In genomic region chr15:6231308-6232103, GRCm38 (mm10) we compare ENCODE assay signal across 9 mouse cellular contexts.
A peak's percentile ranks its signal among the peaks of the same experiment; 100 is the strongest.
DNase-seq lines count a peak whose midpoint lies in the region; ATAC-seq and TF ChIP-seq lines count a peak whose summit lies in the region.
"Had no signal": no experiment of that assay in that cellular context is flagged by ENCODE, and none has a peak within 500 bp of the region (broad histone marks: within the 10 kb centered on the region; RNA-seq: fewer than 3 reads in every experiment).

No protein-coding gene starts in this region.

- no peaks in the 10 kb centered on the region for H3K27me3 ChIP-seq in kidney, adult 2 months (replicated peaks; ENCODE audit: control insufficient read depth, insufficient read depth, low read length)
- H3K27me3 ChIP-seq in kidney, embryonic 14.5 days (ENCODE audit: control insufficient read depth, insufficient read depth, low read length) = no peaks in the 10 kb centered on the region
- H3K27me3 ChIP-seq in stomach, embryonic 16.5 days (ENCODE audit: control insufficient read depth, insufficient read depth, low read length) = no peaks in the 10 kb centered on the region
- H3K27me3 ChIP-seq in stomach, postnatal 0 days (ENCODE audit: control insufficient read depth, insufficient read depth, low read length) = no peaks in the 10 kb centered on the region
- no peaks in the 10 kb centered on the region for H3K27me3 ChIP-seq in heart, embryonic 15.5 days
- no peaks in the 10 kb centered on the region for H3K27me3 ChIP-seq in embryonic facial prominence, embryonic 10.5 days (replicated peaks; ENCODE audit: low read depth, poor library complexity, severe bottlenecking)
- H3K27me3 ChIP-seq: liver, embryonic 13.5 days had no signal

- TF ChIP-seq POLR2A in kidney, adult 2 months (IDR thresholded peaks at IDR 0.05; ENCODE audit: low read depth, low read length) = no peak

- no peak overlapping the region for H3K4me2 ChIP-seq in kidney, embryonic 14.5 days (replicated peaks; ENCODE audit: low read depth, low read length)
- H3K4me2 ChIP-seq in stomach, embryonic 16.5 days (ENCODE audit: low read depth, low read length) = no peak overlapping the region
- no peak overlapping the region for H3K4me2 ChIP-seq in stomach, postnatal 0 days (replicated peaks; ENCODE audit: low read depth)
- peak overlapping the region; percentile 18; the same call in 1 of the 2 replicates for H3K4me2 ChIP-seq in heart, embryonic 15.5 days
- H3K4me2 ChIP-seq: liver, embryonic 13.5 days had no signal

- TF ChIP-seq CTCF in kidney, adult 2 months (conservative IDR thresholded peaks at IDR 0.05; ENCODE audit: insufficient read depth, insufficient read length, low read depth, low read length) = no peak
- TF ChIP-seq CTCF in stomach, postnatal 0 days (IDR thresholded peaks at IDR 0.05; ENCODE audit: low read depth) = no peak

- H3K9ac ChIP-seq in kidney, embryonic 14.5 days (ENCODE audit: low read depth, low read length) = no peak overlapping the region
- H3K9ac ChIP-seq in stomach, embryonic 16.5 days (ENCODE audit: low read length) = no peak overlapping the region
- no peak overlapping the region for H3K9ac ChIP-seq in stomach, postnatal 0 days (ENCODE audit: low read length)
- H3K9ac ChIP-seq in heart, embryonic 15.5 days = no peak overlapping the region
- H3K9ac ChIP-seq: liver, embryonic 13.5 days had no signal

- H3K27ac ChIP-seq in kidney, adult 2 months (ENCODE audit: insufficient read depth, low read depth, low read length) = no peak overlapping the region
- no peak overlapping the region for H3K27ac ChIP-seq in kidney, embryonic 14.5 days (ENCODE audit: low read depth, low read length)
- no peak overlapping the region for H3K27ac ChIP-seq in stomach, embryonic 16.5 days (ENCODE audit: low read length)
- H3K27ac ChIP-seq in stomach, postnatal 0 days (replicated peaks) = no peak overlapping the region
- no peak overlapping the region for H3K27ac ChIP-seq in heart, embryonic 15.5 days
- no peak overlapping the region for H3K27ac ChIP-seq in embryonic facial prominence, embryonic 10.5 days (replicated peaks)
- H3K27ac ChIP-seq: liver, embryonic 13.5 days had no signal

- DNase-seq in kidney, adult 2 months = peak; percentile 38
- no peak for DNase-seq in stomach, postnatal 0 days (ENCODE audit: low spot score)
- peak; percentile 16 for DNase-seq in skeletal muscle tissue, adult 2 months (ENCODE audit: low read depth, low spot score)
- DNase-seq in thymus, postnatal 0 days (ENCODE audit: low spot score) = no peak
- no peak for DNase-seq in embryonic facial prominence, embryonic 10.5 days (ENCODE audit: low spot score)
- DNase-seq: liver, embryonic 13.5 days had no signal

- no peak overlapping the region for H3K4me3 ChIP-seq in kidney, adult 2 months (ENCODE audit: insufficient read depth, low read depth, low read length)
- no peak overlapping the region for H3K4me3 ChIP-seq in kidney, embryonic 14.5 days (ENCODE audit: low read length)
- no peak overlapping the region for H3K4me3 ChIP-seq in stomach, embryonic 16.5 days (replicated peaks; ENCODE audit: low read length)
- H3K4me3 ChIP-seq in stomach, postnatal 0 days (ENCODE audit: low read depth, low read length) = no peak overlapping the region
- no peak overlapping the region for H3K4me3 ChIP-seq in heart, embryonic 15.5 days
- no peak overlapping the region for H3K4me3 ChIP-seq in embryonic facial prominence, embryonic 10.5 days
- H3K4me3 ChIP-seq: liver, embryonic 13.5 days had no signal

- no peaks in the 10 kb centered on the region for H3K36me3 ChIP-seq in kidney, adult 2 months (ENCODE audit: control insufficient read depth, insufficient read depth, low read length)
- no peaks in the 10 kb centered on the region for H3K36me3 ChIP-seq in kidney, embryonic 14.5 days (ENCODE audit: control insufficient read depth, insufficient read depth, low read length)
- H3K36me3 ChIP-seq in stomach, embryonic 16.5 days (ENCODE audit: control insufficient read depth, insufficient read depth, low read length) = no peaks in the 10 kb centered on the region
- H3K36me3 ChIP-seq in stomach, postnatal 0 days (ENCODE audit: control insufficient read depth, insufficient read depth, low read length) = no peaks in the 10 kb centered on the region
- H3K36me3 ChIP-seq in heart, embryonic 15.5 days = no peaks in the 10 kb centered on the region
- no peaks in the 10 kb centered on the region for H3K36me3 ChIP-seq in embryonic facial prominence, embryonic 10.5 days (replicated peaks)
- H3K36me3 ChIP-seq: liver, embryonic 13.5 days had no signal

- no peaks in the 10 kb centered on the region for H3K9me3 ChIP-seq in kidney, embryonic 14.5 days (ENCODE audit: control insufficient read depth, low read length)
- H3K9me3 ChIP-seq in stomach, embryonic 16.5 days (replicated peaks; ENCODE audit: control insufficient read depth, low read length) = no peaks in the 10 kb centered on the region
- H3K9me3 ChIP-seq in stomach, postnatal 0 days (ENCODE audit: control insufficient read depth, low read length) = no peaks in the 10 kb centered on the region
- no peaks in the 10 kb centered on the region for H3K9me3 ChIP-seq in heart, embryonic 15.5 days (replicated peaks)
- H3K9me3 ChIP-seq in embryonic facial prominence, embryonic 10.5 days = no peaks in the 10 kb centered on the region
- H3K9me3 ChIP-seq: liver, embryonic 13.5 days had no signal

- 50% methylated on average over 12 of the region's 12 CpGs for WGBS in kidney, adult 2 months
- WGBS in kidney, embryonic 14.5 days = 65% methylated on average over 12 of the region's 12 CpGs
- WGBS in stomach, embryonic 16.5 days = 51% methylated on average over 12 of the region's 12 CpGs
- 54% methylated on average over 12 of the region's 12 CpGs for WGBS in stomach, postnatal 0 days
- 25% methylated on average over 12 of the region's 12 CpGs for WGBS in heart, embryonic 15.5 days
- 85% methylated on average over 12 of the region's 12 CpGs for WGBS in embryonic facial prominence, embryonic 10.5 days

- no peaks in the 10 kb centered on the region for H3K4me1 ChIP-seq in kidney, adult 2 months (ENCODE audit: control insufficient read depth, insufficient read depth, low read length)
- H3K4me1 ChIP-seq in kidney, embryonic 14.5 days (ENCODE audit: control insufficient read depth, insufficient read depth, low read length) = no peaks in the 10 kb centered on the region
- no peaks in the 10 kb centered on the region for H3K4me1 ChIP-seq in stomach, embryonic 16.5 days (ENCODE audit: control insufficient read depth, insufficient read depth, low read length)
- no peaks in the 10 kb centered on the region for H3K4me1 ChIP-seq in stomach, postnatal 0 days (replicated peaks; ENCODE audit: control insufficient read depth, insufficient read depth)
- peaks cover 9% of the 10 kb centered on the region for H3K4me1 ChIP-seq in heart, embryonic 15.5 days (replicated peaks)
- no peaks in the 10 kb centered on the region for H3K4me1 ChIP-seq in embryonic facial prominence, embryonic 10.5 days

- TF ChIP-seq EP300 in stomach, postnatal 0 days (optimal IDR thresholded peaks at IDR 0.05) = no peak

- no peak for ATAC-seq in kidney, embryonic 14.5 days (ENCODE audit: low FRiP score, low TSS enrichment)
- ATAC-seq in stomach, embryonic 16.5 days (ENCODE audit: insufficient read depth, low FRiP score) = 0 out of 2 replicates have a peak, but pooled peaks have one; percentile 13
- ATAC-seq in stomach, postnatal 0 days (ENCODE audit: low FRiP score, low TSS enrichment) = no peak
- ATAC-seq in heart, embryonic 15.5 days (replicated peaks; ENCODE audit: insufficient number of reproducible peaks, insufficient read depth, low FRiP score, low read depth) = 0 out of 2 replicates have a peak, but pooled peaks have one; percentile 60

Comparison
In these comparisons a context has a peak if more than half of its experiments do, and no peak if none do; other contexts are left out.
1. ATAC-seq: peak in stomach, embryonic 16.5 days (single experiment) and heart, embryonic 15.5 days (single experiment); none in kidney, embryonic 14.5 days (single experiment) and stomach, postnatal 0 days (single experiment).
2. DNase-seq: peak in kidney, adult 2 months (single experiment) and skeletal muscle tissue, adult 2 months (single experiment); none in stomach, postnatal 0 days (single experiment), thymus, postnatal 0 days (single experiment) and embryonic facial prominence, embryonic 10.5 days (single experiment).